Mouse (Mus musculus) CD4-positive, CD25-positive, alpha-beta regulatory T cell, adult 2 months (primary cell): ENCODE results near the gene Iars.

ENCODE experiments used
- DNase-seq: peaks from one replicate; pipeline ENCODE4 v3.0.0-alpha.2; 2012; ENCODE audit warnings: low read depth, low spot score

Iars gene

GRCm38 (mm10) chr13:49681351-49682232, at the start of gene Iars:
Gene Iars, plus strand, starts transcription at chr13:49682100.
- DNase-seq: peak; percentile 99

DNA sequence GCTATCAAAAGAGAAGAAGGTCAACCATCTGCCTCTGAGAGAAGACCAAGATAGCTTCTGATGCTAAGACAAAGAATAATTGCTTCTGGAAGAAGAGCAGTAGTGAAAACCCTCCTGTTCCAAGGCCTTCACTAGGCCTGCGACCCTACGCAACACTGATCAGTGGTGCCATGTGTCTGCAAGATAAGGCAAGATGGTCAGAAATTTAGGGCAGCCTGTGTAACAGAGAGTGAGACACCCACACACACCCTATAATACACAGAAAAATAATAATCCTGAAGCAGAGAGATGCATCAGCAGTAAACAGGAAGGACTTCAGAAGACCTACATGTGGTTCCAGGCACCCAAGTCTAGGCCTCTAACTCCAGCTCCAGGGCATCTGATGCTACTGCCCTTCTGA, 41.9 kb upstream of the Iars start:
- DNase-seq: no peak

- no peak for DNase-seq
These were observed 39.2 kb upstream of the Iars start for GRCm38 (mm10) chr13:49642650-49643049.

- no peak for DNase-seq
These were observed 38.1 kb upstream of the Iars start for GRCm38 (mm10) chr13:49643669-49644362.

- peak; percentile 55 for DNase-seq
These were observed 37.0 kb upstream of the Iars start for GRCm38 (mm10) chr13:49644731-49645529.

DNA sequence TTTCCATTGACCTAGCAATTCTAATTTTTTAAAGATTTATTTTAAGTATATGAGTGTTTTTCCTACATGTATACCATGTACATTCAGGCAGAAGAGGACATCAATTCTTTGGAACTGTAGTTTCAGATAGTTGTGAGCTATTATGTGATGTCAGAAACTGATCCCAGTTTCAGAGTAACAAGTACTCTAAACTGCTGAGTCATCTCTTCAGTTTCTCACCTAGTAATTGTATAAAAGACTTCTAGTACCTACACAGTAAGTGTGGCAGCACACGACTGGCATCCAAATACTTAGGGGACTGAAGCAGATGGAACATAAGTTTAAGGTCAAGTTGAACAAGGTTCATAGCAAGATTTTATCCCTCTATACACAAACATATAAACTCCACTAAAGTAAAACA, 35.9 kb upstream of the Iars start:
- no peak for DNase-seq

DNA sequence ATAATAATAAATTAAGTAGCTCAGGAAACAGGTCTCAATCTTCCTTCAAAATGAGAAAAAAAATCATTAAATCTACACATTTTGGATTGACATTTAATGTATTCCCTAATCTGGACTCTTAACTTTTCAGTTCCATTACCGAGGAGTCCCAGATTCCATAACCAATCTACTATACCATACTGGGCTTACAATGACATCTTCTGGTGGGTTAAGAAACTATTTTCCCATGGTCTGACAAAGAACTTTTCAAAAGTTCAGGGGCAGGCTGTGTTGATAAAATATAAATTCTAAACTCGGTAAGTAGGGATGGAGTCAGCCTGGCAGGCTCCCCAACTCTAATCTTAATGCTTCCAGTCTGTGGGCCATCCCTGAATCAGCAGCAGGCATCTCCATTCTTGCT, 30.8 kb upstream of the Iars start:
- no peak for DNase-seq

GRCm38 (mm10) chr13:49651781-49652351, 30.0 kb upstream of the Iars start:
- DNase-seq: no peak

DNA sequence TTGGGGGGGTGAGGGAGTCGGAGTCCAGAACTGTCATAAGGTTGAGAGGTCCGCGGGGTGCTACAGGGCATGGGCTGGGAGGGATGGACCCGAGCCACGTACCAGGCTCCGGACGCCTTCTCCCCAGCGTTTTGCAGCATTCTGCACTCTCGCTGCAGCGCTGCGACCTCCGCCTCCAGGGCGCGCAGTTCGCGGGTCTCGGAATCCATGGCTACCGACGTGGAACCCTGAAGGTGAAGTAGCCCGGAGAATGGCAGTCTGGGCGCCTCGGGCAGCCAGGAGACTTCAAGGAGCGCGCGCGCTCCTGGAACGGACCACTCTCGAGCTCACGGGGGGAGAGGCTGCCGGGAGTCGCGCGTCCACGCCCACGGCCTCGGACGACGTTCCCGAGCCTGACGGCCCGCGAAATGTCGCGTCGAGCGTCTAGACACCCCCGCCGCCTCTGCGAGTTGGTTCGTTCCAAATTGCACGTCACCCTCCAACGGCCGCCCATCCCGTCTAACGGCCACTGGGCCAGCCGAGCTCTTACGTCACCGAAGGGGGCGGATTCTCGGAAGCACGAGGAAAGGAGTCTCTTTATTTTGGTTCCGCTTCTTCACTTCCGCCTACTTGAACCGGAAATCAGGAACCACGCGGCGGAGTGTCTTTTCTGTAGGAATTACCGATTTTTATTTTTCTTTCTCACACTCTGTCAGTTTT, 29.3 kb upstream of the Iars start, which contains the start of the genes Cenpp and Nol8:
TSS of gene Cenpp (minus strand) at position 305 of the 699 bp plus-strand sequence.
TSS of gene Nol8 (plus strand) at position 598 of the 699 bp plus-strand sequence.
- peak; percentile 100 for DNase-seq

- DNase-seq: no peak
These were observed 28.7 kb upstream of the Iars start for GRCm38 (mm10) chr13:49653180-49653541.

DNA sequence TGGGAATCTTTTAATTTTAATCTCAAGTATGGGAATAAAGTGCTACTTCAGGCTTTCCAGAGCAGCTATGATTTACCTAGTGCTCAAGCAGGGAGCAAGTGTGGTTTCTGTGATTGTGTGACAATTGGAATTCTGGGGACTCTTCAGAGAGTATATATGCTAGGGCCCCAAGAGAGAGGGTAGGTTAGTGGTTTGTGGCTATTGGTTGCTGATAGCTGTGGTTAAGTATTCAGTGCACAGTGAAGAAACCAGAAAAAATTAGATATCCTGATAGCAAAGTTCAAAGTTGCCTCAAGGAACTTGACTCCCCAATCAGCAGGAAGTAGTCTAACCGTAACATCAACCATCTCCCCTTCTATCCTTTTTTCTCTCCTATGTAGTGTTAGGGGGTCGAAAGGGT, 4.1 kb upstream of the Iars start:
- DNase-seq: no peak

- no peak for DNase-seq
These were observed 440 bp downstream of the Iars start for GRCm38 (mm10) chr13:49682233-49682846.

DNA sequence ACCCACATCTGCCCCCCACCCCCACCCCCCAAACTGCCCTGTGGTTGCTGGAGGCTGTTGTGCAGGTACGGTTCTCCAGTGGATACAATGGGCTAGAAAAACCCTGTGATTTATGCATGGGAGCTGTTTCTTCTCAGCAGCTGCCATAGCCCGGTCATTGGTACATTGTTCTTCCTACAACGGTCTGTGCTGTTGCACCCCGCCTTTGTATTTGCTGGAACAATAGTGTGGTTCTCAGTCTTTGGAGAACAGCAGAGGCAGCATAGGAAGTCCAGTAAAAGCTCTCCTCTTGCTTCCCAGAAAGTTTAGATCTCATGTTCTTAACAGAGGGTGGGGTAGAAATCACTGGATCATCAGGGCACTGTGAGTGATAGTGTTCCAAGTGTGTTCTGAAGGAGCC, 2.4 kb downstream of the Iars start:
- no peak for DNase-seq

- no peak for DNase-seq
These were observed 9.2 kb downstream of the Iars start for GRCm38 (mm10) chr13:49691056-49691455.

DNA sequence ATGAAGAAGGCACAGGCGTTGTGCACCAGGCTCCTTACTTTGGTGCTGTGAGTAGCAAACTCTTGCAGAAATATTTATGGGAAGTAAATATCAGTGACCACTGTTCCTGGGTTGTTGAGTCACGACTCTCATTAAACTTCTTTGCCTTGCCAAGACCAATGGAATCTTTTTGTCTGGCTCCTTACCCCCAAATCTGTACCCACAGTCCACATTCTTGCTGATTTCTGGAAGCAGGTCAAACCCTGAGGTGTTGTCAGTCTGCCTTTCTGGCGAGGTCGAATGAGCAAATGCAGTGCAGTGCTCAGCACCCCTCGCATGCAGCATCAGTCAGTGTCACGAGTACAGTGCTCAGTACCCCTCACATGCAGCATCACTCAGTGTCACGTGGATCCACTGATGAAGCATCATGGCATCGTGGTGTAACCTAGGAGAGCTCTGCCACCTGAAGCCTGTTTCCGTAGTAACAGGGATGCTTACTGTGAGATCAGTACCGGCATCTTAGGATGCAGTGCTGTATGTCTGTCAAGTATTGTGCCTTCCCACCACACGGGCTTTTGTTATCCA, 21.4 kb downstream of the Iars start:
- DNase-seq: no peak

- no peak for DNase-seq
These were observed 24.3 kb downstream of the Iars start for GRCm38 (mm10) chr13:49706032-49706690.

- no peak for DNase-seq
These were observed 26.4 kb downstream of the Iars start for GRCm38 (mm10) chr13:49708311-49708710.

- no peak for DNase-seq
These were observed 30.3 kb downstream of the Iars start for GRCm38 (mm10) chr13:49712047-49712721.

DNA sequence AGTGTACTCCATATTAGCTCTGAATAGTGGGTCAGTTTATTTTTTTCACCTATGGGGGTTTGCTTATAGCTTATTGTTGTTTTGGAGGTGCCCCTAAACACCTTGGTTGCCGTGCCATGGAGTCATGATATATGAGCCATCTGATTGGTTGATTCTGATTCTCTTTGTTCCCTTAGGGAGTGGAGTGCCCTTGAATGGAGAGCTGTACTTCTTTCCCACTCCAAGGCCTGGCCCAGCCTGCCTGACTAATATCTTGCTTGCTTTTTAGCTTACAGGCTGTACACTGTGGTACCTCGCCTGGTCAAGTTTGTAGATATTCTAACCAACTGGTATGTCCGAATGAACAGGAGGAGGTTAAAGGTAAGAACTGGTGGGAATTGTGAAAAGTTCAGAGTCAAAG, 37.4 kb downstream of the Iars start:
- no peak for DNase-seq
